Comparison of ENCODE assay signal across 8 mouse cellular contexts in genomic region chr12:28831066-28831733, GRCm38 (mm10).
DNase-seq lines count a peak whose midpoint lies in the region; ATAC-seq and TF ChIP-seq lines count a peak whose summit lies in the region.

No protein-coding gene starts in this region.

- H3K27ac ChIP-seq in forebrain, embryonic 14.5 days (ENCODE audit: low read depth, low read length) = no peak overlapping the region
- H3K27ac ChIP-seq in forebrain, embryonic 15.5 days (replicated peaks) = no peak overlapping the region
- no peak overlapping the region for H3K27ac ChIP-seq in cortical plate, adult 2 months (ENCODE audit: insufficient read depth, low read length)
- H3K27ac ChIP-seq in midbrain, embryonic 14.5 days (replicated peaks; ENCODE audit: low read depth, low read length) = 0 out of 2 replicates have a peak overlapping the region, but pooled peaks have one; percentile 6

- H3K4me2 ChIP-seq in forebrain, embryonic 14.5 days (ENCODE audit: low read length) = no peak overlapping the region
- no peak overlapping the region for H3K4me2 ChIP-seq in forebrain, embryonic 15.5 days (replicated peaks)
- H3K4me2 ChIP-seq in midbrain, embryonic 14.5 days (ENCODE audit: low read length) = no peak overlapping the region

- H3K27me3 ChIP-seq in forebrain, embryonic 14.5 days (replicated peaks; ENCODE audit: control insufficient read depth, insufficient read depth, low read length) = no peaks in the 10 kb centered on the region
- no peaks in the 10 kb centered on the region for H3K27me3 ChIP-seq in forebrain, embryonic 15.5 days
- no peaks in the 10 kb centered on the region for H3K27me3 ChIP-seq in midbrain, embryonic 14.5 days (ENCODE audit: control insufficient read depth, insufficient read depth, low read length)

- WGBS in forebrain, embryonic 14.5 days = 55% methylated on average over 7 of the region's 7 CpGs
- 54% methylated on average over 7 of the region's 7 CpGs for WGBS in forebrain, embryonic 15.5 days
- WGBS in midbrain, embryonic 14.5 days = 53% methylated on average over 7 of the region's 7 CpGs

- H3K4me3 ChIP-seq in forebrain, embryonic 14.5 days (ENCODE audit: low read depth, low read length) = no peak overlapping the region
- no peak overlapping the region for H3K4me3 ChIP-seq in forebrain, embryonic 15.5 days
- H3K4me3 ChIP-seq in cortical plate, adult 2 months (ENCODE audit: insufficient read depth, low read length) = no peak overlapping the region
- H3K4me3 ChIP-seq in midbrain, embryonic 14.5 days (replicated peaks; ENCODE audit: low read depth, low read length) = no peak overlapping the region

- peak; percentile 55; the same call in 1 of the 2 replicates for ATAC-seq in forebrain, embryonic 14.5 days
- no peak; the same call in 1 of the 2 replicates for ATAC-seq in forebrain, embryonic 15.5 days (replicated peaks)
- no peak; the same call in 1 of the 2 replicates for ATAC-seq in midbrain, embryonic 14.5 days (ENCODE audit: low FRiP score, low TSS enrichment)

- no peak overlapping the region for H3K9ac ChIP-seq in forebrain, embryonic 14.5 days (ENCODE audit: low read length)
- no peak overlapping the region for H3K9ac ChIP-seq in forebrain, embryonic 15.5 days (replicated peaks)
- H3K9ac ChIP-seq in midbrain, embryonic 14.5 days (replicated peaks; ENCODE audit: low read length) = no peak overlapping the region

- no peaks in the 10 kb centered on the region for H3K4me1 ChIP-seq in forebrain, embryonic 14.5 days (ENCODE audit: control insufficient read depth, insufficient read depth, low read length)
- no peaks in the 10 kb centered on the region for H3K4me1 ChIP-seq in forebrain, embryonic 15.5 days
- H3K4me1 ChIP-seq in cortical plate, adult 2 months (ENCODE audit: control insufficient read depth, insufficient read depth, low read length) = peaks cover 2% of the 10 kb centered on the region; the same call in 1 of the 2 replicates
- peaks cover 4% of the 10 kb centered on the region; the same call in 1 of the 2 replicates for H3K4me1 ChIP-seq in midbrain, embryonic 14.5 days (ENCODE audit: control insufficient read depth, insufficient read depth, low read length)

- no peaks in the 10 kb centered on the region for H3K9me3 ChIP-seq in forebrain, embryonic 14.5 days (replicated peaks; ENCODE audit: control insufficient read depth, low read length)
- no peaks in the 10 kb centered on the region for H3K9me3 ChIP-seq in forebrain, embryonic 15.5 days
- H3K9me3 ChIP-seq in midbrain, embryonic 14.5 days (ENCODE audit: control insufficient read depth, low read length) = no peaks in the 10 kb centered on the region

- TF ChIP-seq POLR2A in cortical plate, adult 2 months (IDR thresholded peaks at IDR 0.05; ENCODE audit: extremely low read depth, insufficient read depth, low read length) = no peak

- peak; percentile 59 for DNase-seq in forebrain, embryonic 14.5 days (ENCODE audit: low spot score)
- peak; percentile 67 for DNase-seq in R1 (ENCODE audit: low read depth, low spot score)
- peak; percentile 81 for DNase-seq in heart, postnatal 4 days
- DNase-seq in layer of hippocampus, postnatal 10 days (ENCODE audit: low spot score in 2 of 2) = peak; percentile 47 to 56
- DNase-seq in midbrain, embryonic 14.5 days = peak; percentile 75
- peak; percentile 46 for DNase-seq in thymus, postnatal 25 days

- H3K36me3 ChIP-seq in forebrain, embryonic 14.5 days (ENCODE audit: control insufficient read depth, insufficient read depth, low read length) = 0 out of 2 replicates have a peak, but pooled peaks cover 6% of the 10 kb centered on the region
- H3K36me3 ChIP-seq in forebrain, embryonic 15.5 days = 0 out of 2 replicates have a peak, but pooled peaks cover 5% of the 10 kb centered on the region
- 0 out of 2 replicates have a peak, but pooled peaks cover 8% of the 10 kb centered on the region for H3K36me3 ChIP-seq in midbrain, embryonic 14.5 days (ENCODE audit: control insufficient read depth, insufficient read depth, low read length)

- TF ChIP-seq CTCF in cortical plate, adult 2 months (IDR thresholded peaks at IDR 0.05; ENCODE audit: extremely low read depth, insufficient read depth, low read length) = peak; percentile 88
